Mouse (Mus musculus) hindbrain, embryonic 15.5 days (tissue): ENCODE measurements around the gene Cd3e. TPM values are rescaled to one million over a fixed set of nuclear protein-coding genes. Genes with fewer than 3 reads are reported as not detected.
A peak's percentile ranks its signal among the peaks of the same experiment; 100 is the strongest.
"Not testable (repeated sequence)": the region's sequence is repeated elsewhere in the genome, so short reads cannot be mapped to it uniquely, and the experiment has no call there.

Source experiments
- ATAC-seq: fragments of 200-750 bp; cut with Nextera tagmentation; 2 replicates; pipeline ENCODE4 v1.8.0; 2017; ENCODE audit warnings: low read depth, moderate number of reproducible peaks, moderate TSS enrichment; ENCODE audit not compliant: low FRiP score
- H3K27ac ChIP-seq: fragments of 300-500 bp; sonication (generic); replicated peaks from 2 replicates; pipeline ENCODE4 v1.5.1; 2015; ENCODE audit warnings: mild to moderate bottlenecking, inconsistent platforms
- H3K27me3 ChIP-seq: fragments of 300-500 bp; sonication (generic); 2 replicates; pipeline ENCODE4 v1.6.1; 2015; ENCODE audit warnings: control low read depth, inconsistent platforms
- H3K36me3 ChIP-seq: fragments of 300-500 bp; sonication (generic); 2 replicates; pipeline ENCODE4 v1.6.1; 2015; ENCODE audit warnings: control low read depth, inconsistent platforms
- H3K4me1 ChIP-seq: fragments of 300-500 bp; sonication (generic); replicated peaks from 2 replicates; pipeline ENCODE4 v1.6.1; 2015; ENCODE audit warnings: control low read depth, inconsistent platforms
- H3K4me2 ChIP-seq: fragments of 300-500 bp; sonication (generic); 2 replicates; pipeline ENCODE4 v1.6.1; 2015; ENCODE audit warnings: moderate library complexity, mild to moderate bottlenecking, inconsistent platforms
- H3K4me3 ChIP-seq: fragments of 300-500 bp; sonication (generic); 2 replicates; pipeline ENCODE4 v1.5.1; 2015; ENCODE audit warnings: mild to moderate bottlenecking, inconsistent platforms
- H3K9ac ChIP-seq: fragments of 300-500 bp; sonication (generic); 2 replicates; pipeline ENCODE4 v1.6.1; 2015; ENCODE audit warnings: inconsistent platforms
- H3K9me3 ChIP-seq: fragments of 300-500 bp; sonication (generic); 2 replicates; pipeline ENCODE4 v1.6.1; 2016; ENCODE audit warnings: control low read depth, inconsistent platforms
- WGBS: fragments of 180-500 bp; shearing (Covaris S2); methylation state at CpG from one replicate; pipeline ENCODE4 v1.1.7; 2015; 5-methylcytosine and 5-hydroxymethylcytosine counted together
- polyA plus RNA-seq: library from polyadenylated mRNA; unstranded; fragments of >200 nt; fragmentation: Nextera tagmentation; extraction: Ambion mirVana; gene quantifications from 2 replicates; pipeline ENCODE4 v1.2.1, GENCODE M21; 2015

Gene Cd3e
- polyA plus RNA-seq, 1 experiment from 2014 or later, result 0.18 TPM

GRCm38 (mm10) chr9:45040066-45040845, 30.8 kb upstream of the Cd3e start:
- Histone ChIP-seq H3K9ac (no peak overlapping the region), H3K36me3 (no peaks in the 10 kb centered on the region), H3K4me1 (no peaks in the 10 kb centered on the region), H3K27me3 (peaks cover 70% of the 10 kb centered on the region), H3K9me3 (no peaks in the 10 kb centered on the region), H3K4me2 (peak overlapping the region; percentile 28; the same call in 1 of the 2 replicates), H3K27ac (no peak overlapping the region), H3K4me3 (no peak overlapping the region)
- WGBS, result 14% methylated on average over 14 of the region's 14 CpGs
- ATAC-seq, result no peak

DNA sequence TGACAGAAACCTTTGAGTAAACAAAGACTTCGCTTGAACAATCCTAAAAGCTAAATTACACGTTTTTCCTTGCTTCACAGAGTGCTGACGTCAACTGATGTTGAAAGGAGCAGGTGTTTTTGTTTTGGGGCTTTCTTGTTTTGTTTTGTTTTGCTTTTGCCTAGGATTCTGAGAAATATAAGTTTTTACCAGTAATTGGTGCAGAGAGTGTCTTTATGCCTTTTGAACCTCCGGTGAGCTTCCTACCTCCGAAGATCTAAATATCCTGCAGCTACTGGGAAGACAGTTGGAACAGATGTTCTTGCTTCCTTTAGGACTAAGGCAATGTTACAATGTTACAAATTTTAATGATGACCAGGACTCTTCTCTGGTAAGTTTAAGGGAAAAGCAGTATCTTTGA, 30.1 kb upstream of the Cd3e start, which contains the start of gene Mpzl2:
Gene Mpzl2, plus strand, starts transcription at position 301 of the 400 bp plus-strand sequence.
- Histone ChIP-seq H3K4me3 (no peak within 1 kb of the TSS), H3K9ac (no peak within 1 kb of the TSS), H3K36me3 (no peaks in the 10 kb centered on the region), H3K4me1 (no peaks in the 10 kb centered on the region), H3K27me3 (peaks cover 63% of the 10 kb centered on the region), H3K4me2 (peak within 1 kb of the TSS; percentile 28; the same call in 1 of the 2 replicates), H3K9me3 (no peaks in the 10 kb centered on the region), H3K27ac (no peak within 1 kb of the TSS)
- WGBS, result 67% methylated on average over 5 of the region's 5 CpGs
- ATAC-seq, result no peak

- not testable (repeated sequence) for H3K9me3 ChIP-seq, H3K27ac ChIP-seq, H3K36me3 ChIP-seq, ATAC-seq, H3K4me3 ChIP-seq, H3K4me2 ChIP-seq, H3K9ac ChIP-seq, H3K4me1 ChIP-seq
- WGBS, result 83% methylated on average over 1 of the region's 1 CpGs
- peaks cover 48% of the 10 kb centered on the region for H3K27me3 ChIP-seq
Measured at GRCm38 (mm10) chr9:45037803-45038202, 28.4 kb upstream of the Cd3e start.

DNA sequence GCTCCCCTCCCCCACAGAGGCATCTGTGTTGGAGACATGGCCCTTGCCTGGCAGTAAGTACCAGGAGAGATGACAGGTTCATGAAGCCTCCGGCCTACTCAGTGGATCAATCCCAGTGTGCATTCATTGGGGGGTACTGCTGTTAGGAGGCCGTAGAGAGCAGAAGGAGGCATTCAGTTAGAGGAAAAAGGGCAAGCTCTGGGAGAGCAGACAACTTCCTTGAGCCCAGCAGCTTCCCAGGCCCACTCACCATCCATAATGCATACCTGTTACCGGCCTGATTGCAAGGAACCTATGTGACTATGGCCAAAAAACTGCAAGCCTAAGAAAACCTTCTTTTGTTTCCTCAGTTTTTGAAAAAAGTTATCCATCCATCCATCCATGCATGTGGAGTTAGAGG, 25.1 kb upstream of the Cd3e start:
- Histone ChIP-seq H3K4me3 (no peak overlapping the region), H3K36me3 (no peaks in the 10 kb centered on the region), H3K27me3 (peaks cover 16% of the 10 kb centered on the region), H3K4me2 (no peak overlapping the region), H3K27ac (no peak overlapping the region), H3K9me3 (no peaks in the 10 kb centered on the region), H3K4me1 (no peaks in the 10 kb centered on the region), H3K9ac (no peak overlapping the region)
- no peak for ATAC-seq
- 76% methylated on average over 3 of the region's 3 CpGs for WGBS

DNA sequence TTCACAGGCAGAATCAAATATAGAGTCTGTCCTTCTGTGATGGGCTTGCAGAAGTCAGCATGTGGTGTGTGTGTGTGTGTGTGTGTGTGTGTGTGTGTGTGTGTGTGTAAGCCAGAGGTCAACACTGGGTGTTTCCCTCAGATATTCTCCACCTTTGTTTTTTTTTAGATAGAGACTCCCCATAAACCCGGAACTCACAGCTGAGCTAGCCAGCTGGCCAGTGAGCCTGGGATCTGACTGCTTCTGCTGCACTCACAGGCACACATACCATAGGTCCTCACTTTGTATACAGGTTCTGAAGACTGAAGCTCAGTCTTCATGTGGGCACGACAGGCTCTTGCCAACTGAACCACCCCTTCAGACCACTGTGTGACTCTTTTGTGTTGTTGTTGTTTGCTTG, 22.8 kb upstream of the Cd3e start:
- H3K9me3 ChIP-seq, result no peaks in the 10 kb centered on the region
- H3K4me3 ChIP-seq, result no peak overlapping the region
- ATAC-seq, result no peak
- H3K4me2 ChIP-seq, result no peak overlapping the region
- H3K36me3 ChIP-seq, result no peaks in the 10 kb centered on the region
- no peaks in the 10 kb centered on the region for H3K27me3 ChIP-seq
- H3K4me1 ChIP-seq, result no peaks in the 10 kb centered on the region
- WGBS, result 80% methylated on average over 2 of the region's 2 CpGs
- no peak overlapping the region for H3K9ac ChIP-seq
- H3K27ac ChIP-seq, result no peak overlapping the region

GRCm38 (mm10) chr9:45030341-45030740, 20.9 kb upstream of the Cd3e start:
- H3K9ac ChIP-seq, result no peak overlapping the region
- no peak overlapping the region for H3K27ac ChIP-seq
- no peaks in the 10 kb centered on the region for H3K36me3 ChIP-seq
- H3K4me2 ChIP-seq, result no peak overlapping the region
- no peaks in the 10 kb centered on the region for H3K27me3 ChIP-seq
- H3K4me3 ChIP-seq, result no peak overlapping the region
- H3K9me3 ChIP-seq, result no peaks in the 10 kb centered on the region
- ATAC-seq, result no peak
- H3K4me1 ChIP-seq, result no peaks in the 10 kb centered on the region
- 76% methylated on average over 6 of the region's 6 CpGs for WGBS

DNA sequence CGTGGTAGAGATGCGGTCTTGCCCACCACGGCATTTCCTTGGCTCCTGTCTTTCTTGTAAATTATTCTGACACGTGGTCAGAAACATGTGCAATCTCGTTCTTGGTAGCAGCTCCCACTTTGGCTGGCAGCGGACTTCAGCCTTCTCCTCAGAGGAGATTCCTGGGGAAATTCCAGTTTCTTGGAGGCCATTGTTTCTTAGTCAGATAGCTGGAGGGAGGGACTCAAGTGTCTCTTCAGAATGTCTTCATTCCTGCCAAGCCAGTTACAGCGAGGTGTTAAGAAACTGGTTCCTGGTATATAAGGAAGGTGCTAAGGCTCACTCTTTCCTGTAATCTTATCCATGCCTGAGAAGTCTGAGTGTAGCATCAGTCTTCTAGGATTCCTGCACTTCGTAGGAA, 17.9 kb upstream of the Cd3e start:
- Histone ChIP-seq H3K9me3 (no peaks in the 10 kb centered on the region), H3K4me1 (no peaks in the 10 kb centered on the region), H3K27ac (no peak overlapping the region), H3K27me3 (no peaks in the 10 kb centered on the region), H3K9ac (no peak overlapping the region), H3K4me3 (no peak overlapping the region), H3K4me2 (no peak overlapping the region), H3K36me3 (no peaks in the 10 kb centered on the region)
- ATAC-seq, result no peak
- 80% methylated on average over 8 of the region's 8 CpGs for WGBS

GRCm38 (mm10) chr9:45024187-45024586, 14.8 kb upstream of the Cd3e start:
- Histone ChIP-seq H3K4me2 (no peak overlapping the region), H3K9me3 (no peaks in the 10 kb centered on the region), H3K4me1 (no peaks in the 10 kb centered on the region), H3K27ac (no peak overlapping the region), H3K9ac (no peak overlapping the region), H3K36me3 (no peaks in the 10 kb centered on the region), H3K4me3 (no peak overlapping the region), H3K27me3 (no peaks in the 10 kb centered on the region)
- 92% methylated on average over 2 of the region's 2 CpGs for WGBS
- no peak for ATAC-seq

DNA sequence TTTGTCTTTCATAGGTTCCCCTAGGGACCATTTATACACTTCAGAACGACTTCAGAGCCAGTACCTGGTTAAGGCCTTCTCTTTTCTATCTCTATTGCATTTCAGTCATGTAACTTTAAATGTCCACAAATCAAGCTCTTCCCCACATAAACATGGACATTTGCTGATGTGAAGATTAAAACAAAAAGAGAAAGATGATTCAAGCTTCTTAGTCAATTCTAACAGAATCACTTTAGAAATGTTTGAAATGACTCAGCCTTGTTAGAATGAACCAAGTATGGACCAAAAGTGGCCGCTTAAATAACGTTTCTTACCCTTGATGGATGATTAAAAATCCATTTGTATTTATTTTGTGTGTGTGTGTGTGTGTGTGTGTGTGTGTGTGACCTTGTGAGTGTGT, 14.2 kb upstream of the Cd3e start:
- ATAC-seq, result no peak
- Histone ChIP-seq H3K27ac (no peak overlapping the region), H3K4me1 (no peaks in the 10 kb centered on the region), H3K4me2 (no peak overlapping the region), H3K4me3 (no peak overlapping the region), H3K36me3 (no peaks in the 10 kb centered on the region), H3K27me3 (no peaks in the 10 kb centered on the region), H3K9ac (no peak overlapping the region), H3K9me3 (no peaks in the 10 kb centered on the region)
- WGBS, result 70% methylated on average over 3 of the region's 3 CpGs

DNA sequence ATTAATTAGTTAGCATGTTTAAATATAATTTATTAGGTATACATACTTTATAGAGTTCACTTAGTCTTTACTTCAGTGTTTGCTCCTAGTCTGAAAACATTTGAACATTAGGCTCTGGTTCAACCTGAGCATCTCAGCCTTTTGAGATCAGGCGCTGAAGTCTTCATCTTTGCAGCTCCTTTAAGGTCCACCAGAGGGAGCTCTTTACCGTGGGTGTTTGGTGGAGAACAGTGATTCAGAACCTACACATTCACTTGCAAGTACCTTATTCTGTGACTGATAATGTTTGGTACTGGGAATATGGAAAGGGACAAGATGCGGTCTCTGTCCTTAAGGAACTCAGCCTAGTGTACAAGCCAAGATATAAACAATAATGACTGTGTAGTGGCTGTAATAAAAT, 13.4 kb upstream of the Cd3e start:
- H3K4me2 ChIP-seq, result no peak overlapping the region
- H3K36me3 ChIP-seq, result no peaks in the 10 kb centered on the region
- 13% methylated on average over 3 of the region's 3 CpGs for WGBS
- no peaks in the 10 kb centered on the region for H3K4me1 ChIP-seq
- no peak overlapping the region for H3K4me3 ChIP-seq
- H3K27me3 ChIP-seq, result no peaks in the 10 kb centered on the region
- H3K27ac ChIP-seq, result no peak overlapping the region
- H3K9ac ChIP-seq, result no peak overlapping the region
- no peaks in the 10 kb centered on the region for H3K9me3 ChIP-seq
- no peak for ATAC-seq

DNA sequence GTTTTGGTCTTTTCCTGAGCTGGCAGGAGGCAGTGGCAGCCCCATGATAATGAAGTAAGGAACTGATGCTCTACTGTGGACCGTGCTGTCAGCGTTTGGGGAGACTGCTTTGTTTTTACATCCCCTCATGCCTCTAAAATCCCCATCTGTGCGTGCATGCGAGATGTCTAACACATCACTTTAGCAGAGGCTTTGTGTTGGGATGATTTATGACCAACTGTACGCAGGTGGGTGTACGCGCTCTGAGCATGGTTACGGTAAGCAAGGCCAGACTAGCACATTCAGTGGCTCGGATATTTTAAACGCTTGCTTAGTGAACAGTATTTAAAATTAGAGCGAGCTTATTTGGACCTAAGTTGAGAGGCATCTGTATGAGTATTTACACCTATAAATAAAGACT, 8.6 kb upstream of the Cd3e start:
- no peaks in the 10 kb centered on the region for H3K4me1 ChIP-seq
- H3K4me3 ChIP-seq, result no peak overlapping the region
- H3K4me2 ChIP-seq, result no peak overlapping the region
- no peak overlapping the region for H3K27ac ChIP-seq
- H3K27me3 ChIP-seq, result no peaks in the 10 kb centered on the region
- 77% methylated on average over 11 of the region's 11 CpGs for WGBS
- H3K9me3 ChIP-seq, result no peaks in the 10 kb centered on the region
- H3K9ac ChIP-seq, result no peak overlapping the region
- no peaks in the 10 kb centered on the region for H3K36me3 ChIP-seq
- ATAC-seq, result no peak

- Histone ChIP-seq H3K9ac (no peak overlapping the region), H3K9me3 (no peaks in the 10 kb centered on the region), H3K4me3 (no peak overlapping the region), H3K4me1 (no peaks in the 10 kb centered on the region), H3K36me3 (no peaks in the 10 kb centered on the region), H3K4me2 (no peak overlapping the region), H3K27me3 (no peaks in the 10 kb centered on the region), H3K27ac (no peak overlapping the region)
- WGBS, result 69% methylated on average over 3 of the region's 3 CpGs
- ATAC-seq, result no peak
Measured at GRCm38 (mm10) chr9:45015841-45016240, 6.4 kb upstream of the Cd3e start.

GRCm38 (mm10) chr9:45014879-45015278, 5.5 kb upstream of the Cd3e start:
- WGBS, result 49% methylated on average over 2 of the region's 2 CpGs
- Histone ChIP-seq H3K36me3 (no peaks in the 10 kb centered on the region), H3K27me3 (no peaks in the 10 kb centered on the region), H3K4me3 (no peak overlapping the region), H3K9me3 (no peaks in the 10 kb centered on the region), H3K9ac (no peak overlapping the region), H3K4me2 (no peak overlapping the region), H3K4me1 (no peaks in the 10 kb centered on the region), H3K27ac (no peak overlapping the region)
- no peak for ATAC-seq
